Mouse (Mus musculus) cerebellum, adult 11-12 months (tissue): Measurements from ENCODE around the gene Lrrc3b.
A peak's percentile ranks its signal among the peaks of the same experiment; 100 is the strongest.

Experiments
- DNase-seq: peaks from one replicate; pipeline ENCODE4 v3.0.0; 2022

The Lrrc3b gene

DNA sequence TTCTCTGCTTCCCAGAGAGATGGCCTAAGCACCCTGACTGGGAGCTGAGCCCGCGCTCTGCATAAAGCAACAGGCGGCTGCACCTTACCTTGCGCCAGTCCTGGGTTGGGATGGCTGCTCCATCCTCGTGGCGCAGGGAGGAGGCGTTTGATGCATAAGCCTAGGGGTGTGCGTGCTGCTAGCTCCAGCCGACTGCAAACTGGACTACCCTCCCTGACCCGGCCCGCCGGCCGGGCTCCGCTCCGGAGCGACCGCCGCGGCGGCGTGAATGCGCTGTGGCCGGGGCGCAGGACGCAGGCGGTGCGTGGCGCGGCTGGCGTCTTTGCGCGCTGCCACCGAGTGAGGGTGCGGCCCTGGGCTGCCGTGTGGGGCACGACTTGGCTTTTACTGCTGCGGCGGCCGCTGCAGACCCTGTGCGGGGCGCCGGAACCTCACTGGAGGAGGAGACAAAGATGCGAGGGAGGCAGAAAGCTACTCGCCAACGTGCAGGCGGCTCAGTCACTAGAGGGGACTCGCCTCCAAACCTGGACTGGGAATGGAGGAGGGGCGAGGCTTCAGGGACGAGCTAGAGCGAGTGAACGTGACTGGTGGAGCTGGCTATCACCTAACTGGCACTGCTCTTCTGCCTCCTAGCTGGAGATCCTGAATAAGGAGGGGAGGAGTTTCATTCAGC lies at the start of gene Lrrc3b:
Lrrc3b (minus strand) TSS at position 503 of the 673 bp plus-strand sequence.
- DNase-seq: peak; percentile 91

DNA sequence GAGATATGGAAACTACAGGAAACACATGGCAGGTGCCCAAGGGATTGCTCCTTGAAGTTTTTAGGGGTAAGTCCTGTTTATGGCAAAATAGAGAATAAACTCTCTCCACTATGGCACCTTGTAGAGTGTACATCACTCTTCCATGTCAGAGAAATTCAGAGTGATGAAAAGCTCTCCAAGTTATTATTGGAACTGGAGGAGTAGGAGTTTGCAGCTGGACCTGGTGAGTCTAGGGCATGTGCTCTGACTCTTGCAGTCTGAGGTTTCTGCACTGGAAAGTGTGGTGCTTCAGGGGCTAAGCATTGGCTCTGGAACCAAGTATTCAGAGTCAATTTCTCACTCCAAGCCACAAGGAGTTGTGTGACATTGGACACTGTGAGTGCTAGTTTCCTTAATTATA lies 38.9 kb upstream of the Lrrc3b start:
- DNase-seq: no peak

DNA sequence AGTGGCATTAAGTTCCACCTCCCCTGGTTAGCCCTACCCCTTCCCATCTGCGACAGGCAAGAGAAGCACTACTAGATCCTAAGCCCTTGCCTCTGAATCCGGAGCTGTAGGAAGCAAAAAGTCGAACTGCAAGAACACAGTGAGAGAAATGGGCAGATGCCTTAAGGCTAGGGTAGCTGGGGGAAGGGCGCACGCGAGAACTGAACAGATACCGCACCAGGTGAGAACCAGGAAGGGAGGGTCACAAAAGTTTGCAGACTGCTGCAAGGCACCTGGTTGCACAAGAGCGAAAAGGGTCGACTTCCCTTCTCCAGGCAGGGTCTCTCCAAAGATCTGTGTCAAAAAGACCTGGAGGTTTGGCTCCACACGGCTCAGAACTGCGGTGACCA lies 697 bp downstream of the Lrrc3b start:
- peak; percentile 63 for DNase-seq

DNA sequence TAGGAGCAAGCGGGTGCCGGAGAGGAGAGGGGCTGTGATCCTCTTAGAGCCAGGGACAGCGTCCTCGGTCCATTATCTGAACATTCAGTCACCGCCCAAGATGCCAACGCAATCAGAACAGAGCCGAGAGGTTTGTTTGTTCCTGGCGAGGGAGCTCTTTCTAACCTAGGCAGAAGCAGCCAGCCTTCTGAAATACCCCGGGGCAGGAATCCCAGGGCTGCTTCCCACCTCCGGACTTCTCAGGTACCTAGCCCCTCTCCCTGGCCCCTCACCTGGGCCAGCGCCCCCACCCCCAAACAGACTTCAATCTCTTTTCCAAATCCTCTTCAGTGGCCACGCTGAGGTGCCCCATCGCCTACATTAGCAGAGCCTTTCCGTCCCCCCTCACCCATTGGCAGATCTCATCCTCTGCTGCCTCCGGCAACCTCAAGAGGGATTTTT lies 1.3 kb downstream of the Lrrc3b start:
- peak; percentile 74 for DNase-seq

DNA sequence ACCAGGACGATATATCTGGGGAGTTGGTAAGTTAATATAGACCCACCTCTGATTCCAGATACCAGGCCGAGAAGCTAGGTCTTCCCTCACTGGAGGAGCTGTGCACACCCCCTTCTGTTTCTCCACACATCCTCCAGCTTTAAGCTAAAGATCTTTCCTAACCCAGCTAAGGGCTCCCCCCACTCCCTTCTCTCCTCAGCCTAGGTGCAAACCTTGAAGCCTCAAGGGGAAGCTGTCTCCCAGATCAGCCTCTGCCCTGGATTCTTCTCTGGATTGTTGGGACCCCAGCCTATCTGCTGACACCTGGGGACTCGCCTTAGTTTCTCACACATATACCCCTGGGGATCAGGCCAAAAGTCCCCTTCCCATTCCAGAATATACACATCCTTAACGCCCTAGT lies 1.7 kb downstream of the Lrrc3b start:
- DNase-seq: no peak

DNA sequence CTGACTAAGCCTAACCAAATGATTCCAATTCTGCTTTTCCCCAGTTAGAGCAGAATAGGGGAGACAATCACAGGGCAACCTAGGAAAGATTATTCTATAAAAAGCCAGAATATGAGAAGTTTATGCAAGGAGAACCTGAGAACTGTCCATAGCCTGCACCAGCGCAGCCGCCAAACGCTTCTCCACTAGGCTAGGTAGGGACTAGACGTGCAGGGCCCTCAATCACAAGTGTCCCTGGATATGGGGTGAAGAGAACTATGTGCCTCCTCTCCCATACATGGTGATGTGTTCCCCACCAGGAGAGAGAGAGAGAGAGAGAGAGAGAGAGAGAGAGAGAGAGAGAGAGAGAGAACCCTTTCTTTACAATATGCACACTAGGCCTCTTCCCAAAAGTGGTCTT lies 2.2 kb downstream of the Lrrc3b start:
- DNase-seq: no peak

DNA sequence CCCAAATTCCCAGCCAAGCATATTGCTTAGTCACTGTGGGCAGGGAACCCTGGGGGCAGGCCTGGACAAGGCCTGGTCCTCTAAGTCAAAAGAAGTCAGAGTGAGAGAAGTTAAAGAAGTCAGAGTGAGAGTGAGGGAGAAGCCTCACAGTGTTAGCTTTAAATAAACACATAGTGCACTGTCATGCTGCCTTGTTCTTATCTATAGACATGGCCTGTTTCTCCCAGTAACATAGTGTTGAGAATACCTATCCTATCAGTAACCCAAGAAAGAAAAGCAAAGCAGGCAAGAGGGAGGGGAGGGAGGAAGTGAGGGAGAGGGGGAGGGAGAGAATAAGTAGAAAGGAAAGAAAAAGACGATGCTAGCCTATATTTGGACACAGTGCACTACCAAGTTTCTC lies 6.4 kb downstream of the Lrrc3b start:
- DNase-seq: no peak

DNA sequence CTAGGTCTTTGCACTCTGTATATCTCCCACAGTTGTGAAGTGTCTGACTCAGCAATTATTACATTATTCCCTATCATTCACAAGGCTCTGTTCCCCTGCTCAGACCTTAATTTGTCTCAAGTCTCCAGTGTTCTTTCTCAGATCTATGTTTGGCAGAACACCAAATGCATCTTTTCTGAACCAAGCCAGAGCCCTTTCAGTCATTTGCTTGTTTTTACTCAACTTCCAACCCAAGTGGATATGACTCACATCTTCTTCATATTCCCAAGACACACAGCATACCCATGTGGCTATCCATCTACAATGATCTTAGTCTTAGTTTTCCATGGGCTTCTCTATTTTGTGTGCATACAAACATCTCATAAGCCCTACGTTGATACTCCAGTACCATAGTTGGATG lies 17.2 kb downstream of the Lrrc3b start:
- no peak for DNase-seq

DNA sequence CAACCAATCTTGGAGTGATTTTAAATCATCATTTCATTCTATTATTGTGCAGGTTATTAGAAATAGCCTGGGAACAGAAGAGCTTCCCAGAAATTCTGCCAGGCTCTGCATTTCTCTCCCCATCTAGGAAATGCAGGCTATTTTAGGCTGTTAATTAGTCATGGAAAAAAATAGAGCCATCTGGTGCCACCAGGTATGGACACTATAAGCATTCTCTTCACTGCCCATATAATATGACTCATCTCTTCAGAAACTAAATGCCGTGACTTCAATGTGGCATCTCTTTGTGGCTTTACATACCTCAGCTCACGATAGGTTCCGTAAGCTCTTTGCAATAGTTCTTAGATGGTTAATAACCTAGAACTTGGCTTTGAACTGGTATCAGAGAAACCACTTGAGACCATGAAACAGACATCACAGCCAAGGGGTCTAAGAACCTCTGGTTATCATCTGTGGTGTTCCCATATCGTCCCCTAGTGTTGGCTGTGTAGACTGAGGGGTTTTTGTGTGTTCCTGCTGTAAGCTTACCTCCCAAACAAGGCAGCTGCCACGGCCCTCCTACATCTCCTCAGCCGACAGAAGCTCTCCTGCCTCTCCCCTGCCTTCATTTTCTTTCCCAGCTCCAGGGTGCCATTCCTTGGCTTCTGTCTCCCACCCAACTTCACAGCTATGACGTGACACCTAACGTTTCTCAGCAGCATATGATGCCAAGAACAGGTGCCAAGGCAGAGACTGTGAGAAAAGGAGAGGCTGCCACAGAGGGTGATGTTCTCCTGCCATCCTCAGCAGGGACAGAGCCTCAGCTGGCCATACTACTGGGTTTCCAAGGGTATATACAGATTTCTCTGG lies 27.9 kb downstream of the Lrrc3b start:
- peak; percentile 62 for DNase-seq

DNA sequence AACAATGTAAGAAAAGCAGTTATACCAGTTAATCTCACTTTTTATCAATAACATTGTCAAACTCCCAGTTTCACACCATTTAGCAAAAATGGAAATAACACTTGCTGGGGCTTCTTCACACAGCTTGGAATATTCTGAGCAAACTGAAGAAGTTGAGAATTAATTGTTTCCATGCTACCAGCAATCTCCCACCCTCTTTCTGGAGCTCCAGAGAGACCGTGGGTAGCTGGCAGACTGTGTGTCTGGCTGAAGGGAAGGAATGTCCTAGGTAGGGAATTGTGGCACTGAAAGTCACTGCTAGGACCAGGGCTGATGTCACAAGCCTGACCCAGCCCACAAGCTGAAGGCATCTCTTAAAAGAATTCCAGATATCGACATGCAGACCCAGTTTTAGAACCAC lies 53.3 kb downstream of the Lrrc3b start:
- no peak for DNase-seq

DNA sequence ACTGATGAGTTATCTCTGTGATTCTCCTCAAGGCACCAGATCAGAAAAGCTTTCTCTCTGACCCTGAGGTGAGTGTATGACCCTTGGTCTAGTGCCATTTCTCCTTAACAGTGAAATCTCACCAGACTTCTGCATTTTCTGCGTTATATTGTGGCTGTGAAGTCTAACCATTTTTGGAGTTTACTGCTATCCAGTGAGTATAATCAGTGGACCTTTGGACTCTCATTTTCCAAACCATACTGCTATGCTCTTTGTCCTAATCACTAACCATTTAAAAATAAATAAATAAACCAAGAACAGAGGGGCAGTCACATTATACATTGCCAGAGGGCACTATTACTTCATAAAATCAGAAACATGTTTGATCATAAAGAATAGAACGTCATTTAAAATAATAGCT lies 53.8 kb downstream of the Lrrc3b start:
- DNase-seq: no peak

DNA sequence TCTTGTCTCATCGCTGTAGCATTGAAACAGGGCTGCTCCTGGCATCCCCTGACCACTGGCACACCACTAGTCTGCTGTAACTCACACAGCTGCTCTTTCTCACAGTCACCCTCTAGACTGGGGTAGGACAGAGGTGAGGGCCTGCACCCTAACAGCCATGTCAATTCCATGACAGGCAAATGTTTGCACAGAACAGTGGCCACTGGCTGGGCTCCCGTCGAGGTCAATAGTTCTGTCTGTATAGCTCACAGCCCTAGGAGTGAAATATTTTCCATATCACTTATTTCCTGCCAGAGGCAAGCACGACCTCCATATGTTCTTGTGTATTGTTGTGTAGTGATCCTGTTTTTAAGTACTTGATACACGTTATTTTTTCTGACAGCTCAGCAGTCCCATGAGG lies 54.3 kb downstream of the Lrrc3b start:
- DNase-seq: no peak

DNA sequence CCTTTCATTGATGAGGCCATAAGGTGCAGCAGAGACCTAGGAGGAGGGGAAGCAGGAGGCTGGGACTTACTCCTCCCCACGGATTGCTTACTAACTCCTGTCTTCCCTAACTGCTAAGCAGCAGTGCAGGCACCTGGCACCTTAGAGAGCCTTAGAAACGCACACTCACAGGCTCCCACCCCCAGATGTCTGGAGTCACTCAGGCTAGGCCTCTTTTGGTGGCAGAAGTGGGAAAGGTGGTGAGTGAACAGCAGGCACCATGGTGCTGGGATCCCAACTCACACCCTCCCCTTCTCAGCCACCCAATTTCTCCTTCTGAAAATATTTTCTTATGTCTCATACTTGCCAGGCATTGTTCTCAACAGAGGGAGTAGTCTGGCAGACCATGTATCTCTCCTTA lies 55.7 kb downstream of the Lrrc3b start:
- DNase-seq: no peak

DNA sequence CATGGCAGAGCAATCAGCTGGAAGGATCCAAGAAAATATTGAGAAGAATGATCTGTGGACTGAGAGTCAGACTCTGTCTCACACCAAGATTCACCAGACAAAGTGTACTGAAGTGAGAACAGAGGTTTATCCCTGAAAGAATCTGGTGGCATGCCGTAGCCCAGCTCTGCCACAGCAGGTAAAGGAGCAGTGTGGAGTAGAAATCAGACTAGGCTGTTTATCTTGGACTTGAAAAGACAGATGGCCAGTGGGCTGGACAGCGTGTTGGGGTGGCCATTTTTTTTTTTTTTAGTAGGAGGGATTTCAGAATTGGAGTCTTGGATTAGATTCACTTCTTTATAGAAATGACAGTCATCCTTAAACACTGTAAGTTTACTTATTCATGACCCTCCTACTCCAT lies 61.4 kb downstream of the Lrrc3b start:
- no peak for DNase-seq

DNA sequence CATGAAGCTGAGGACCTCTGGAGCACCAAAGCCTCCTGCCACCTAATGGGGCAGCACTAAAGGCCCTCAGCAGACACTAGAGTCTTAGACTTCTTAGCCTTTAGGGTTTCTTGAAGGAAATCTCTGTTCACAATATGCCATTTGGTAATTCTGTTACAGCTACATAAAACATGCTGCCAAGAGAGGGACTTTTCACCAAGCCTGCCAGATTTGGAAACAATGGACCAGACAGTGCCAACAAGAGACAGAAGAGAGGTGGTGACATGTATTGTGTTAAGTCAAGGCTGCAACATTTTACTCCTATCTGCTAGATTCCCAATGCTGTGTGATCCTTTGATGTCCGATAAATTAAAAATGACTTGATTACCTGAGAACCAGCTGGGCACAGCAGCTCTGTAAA lies 62.0 kb downstream of the Lrrc3b start:
- peak; percentile 52 for DNase-seq

DNA sequence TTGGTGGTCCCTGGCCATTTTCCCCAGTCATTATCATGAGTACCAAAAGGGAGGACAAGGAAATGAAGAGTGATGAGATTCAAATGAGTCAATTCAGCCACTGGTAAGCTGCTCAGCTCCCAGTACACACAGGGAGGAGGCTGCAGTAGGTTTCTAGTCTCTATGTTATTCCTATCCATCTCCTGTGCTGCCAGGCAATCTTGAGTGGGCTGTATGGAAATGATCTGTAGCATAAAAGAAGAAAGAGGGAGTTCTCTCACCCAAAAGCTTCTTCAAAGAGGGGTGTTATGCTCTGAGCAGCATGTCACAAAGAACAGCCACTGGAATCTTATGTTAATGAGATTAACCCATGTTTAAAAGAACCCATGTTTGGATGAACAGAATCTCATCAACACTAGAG lies 64.5 kb downstream of the Lrrc3b start:
- no peak for DNase-seq

DNA sequence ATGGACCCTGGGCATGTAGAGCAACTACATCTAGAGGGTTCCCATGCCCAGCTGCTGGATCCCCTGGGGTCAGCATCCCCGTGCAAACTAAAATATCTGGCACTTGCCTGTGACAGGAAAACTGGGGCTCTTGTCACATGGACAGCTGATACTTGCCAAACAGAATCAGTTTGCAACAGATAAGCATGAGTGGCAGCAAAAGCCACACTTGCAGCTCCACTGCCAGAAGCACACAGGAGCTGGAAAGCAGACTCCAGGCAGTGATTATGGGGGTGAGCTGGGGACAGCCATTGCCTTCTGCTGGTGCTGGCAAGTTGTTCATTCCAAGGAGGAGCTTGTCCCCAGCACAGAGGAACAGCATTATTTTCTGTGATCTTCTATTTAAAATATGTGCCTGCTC lies 65.8 kb downstream of the Lrrc3b start:
- peak; percentile 57 for DNase-seq

DNA sequence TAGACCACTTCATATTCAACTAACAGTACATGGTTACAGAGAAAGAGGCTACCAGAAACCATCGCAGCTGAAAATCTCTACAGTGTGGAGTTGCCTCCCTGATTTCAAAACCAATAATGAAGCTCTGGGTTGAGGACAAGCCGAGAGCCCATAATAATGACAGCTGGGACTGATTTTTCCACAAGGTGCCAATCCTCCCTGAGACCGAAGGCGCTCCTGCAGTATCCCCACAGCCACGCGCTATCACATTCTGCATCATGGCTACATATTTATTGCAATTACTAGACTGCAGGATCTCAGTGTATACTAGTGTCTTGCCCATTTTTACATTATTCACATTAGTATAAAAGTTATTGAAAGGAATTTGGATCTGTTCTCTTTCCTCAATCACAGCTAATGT lies 73.7 kb downstream of the Lrrc3b start:
- no peak for DNase-seq

DNA sequence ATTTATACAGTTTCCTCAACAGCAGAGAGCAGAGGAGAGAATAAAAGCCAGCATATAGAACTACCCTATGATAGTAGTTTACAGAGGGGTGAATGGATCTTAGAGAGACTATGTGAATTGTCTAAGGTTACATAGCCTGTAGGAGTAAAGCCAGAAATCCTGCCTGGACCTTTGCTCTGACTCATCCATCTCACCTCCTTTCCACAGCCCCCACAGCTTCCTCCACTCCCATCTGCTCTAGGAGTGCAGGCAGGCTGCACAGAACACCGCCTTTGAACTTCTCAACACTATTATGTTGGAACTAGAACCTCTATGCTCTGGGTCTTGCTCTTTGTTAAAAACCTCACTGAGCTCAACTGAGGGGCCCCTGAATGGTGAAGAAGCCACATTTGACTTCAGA lies 78.9 kb downstream of the Lrrc3b start:
- DNase-seq: peak; percentile 54

DNA sequence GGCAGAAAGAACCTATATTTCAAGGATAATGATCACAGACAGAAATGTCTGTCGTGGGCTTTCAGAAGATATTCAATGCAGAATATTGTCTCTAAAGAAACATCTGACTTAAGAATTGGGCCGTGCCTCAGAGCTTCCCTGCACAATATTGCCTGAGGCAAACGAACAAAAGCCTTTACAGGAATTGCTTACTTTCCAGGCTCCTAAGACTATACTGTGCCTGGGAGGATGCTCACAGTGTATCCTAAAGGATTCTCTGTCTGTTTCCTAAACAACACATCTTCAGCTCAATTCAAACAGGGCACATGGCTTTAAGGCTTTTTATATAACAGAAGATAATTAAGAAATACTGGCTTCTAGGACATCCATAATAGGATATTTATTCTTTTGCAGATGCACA lies 79.7 kb downstream of the Lrrc3b start:
- DNase-seq: no peak

DNA sequence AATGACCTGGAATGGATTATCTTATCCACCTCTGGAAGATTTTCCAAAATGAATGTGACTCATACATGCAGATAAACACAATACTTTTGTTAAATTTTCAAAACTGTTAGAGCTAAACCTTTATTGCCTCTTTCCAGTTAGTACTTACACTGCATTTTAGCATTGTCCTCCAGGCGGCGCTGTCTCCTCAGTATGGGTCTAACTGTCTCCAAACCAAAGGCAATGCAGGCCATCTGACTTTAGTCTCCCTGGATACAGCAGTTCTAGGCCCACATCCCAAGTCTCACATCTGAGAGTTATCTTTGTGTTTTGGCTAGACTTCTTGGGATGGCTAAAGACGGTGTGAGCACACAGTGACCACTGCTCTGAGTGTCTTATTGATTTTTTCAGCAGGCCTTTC lies 83.3 kb downstream of the Lrrc3b start:
- DNase-seq: peak; percentile 75

DNA sequence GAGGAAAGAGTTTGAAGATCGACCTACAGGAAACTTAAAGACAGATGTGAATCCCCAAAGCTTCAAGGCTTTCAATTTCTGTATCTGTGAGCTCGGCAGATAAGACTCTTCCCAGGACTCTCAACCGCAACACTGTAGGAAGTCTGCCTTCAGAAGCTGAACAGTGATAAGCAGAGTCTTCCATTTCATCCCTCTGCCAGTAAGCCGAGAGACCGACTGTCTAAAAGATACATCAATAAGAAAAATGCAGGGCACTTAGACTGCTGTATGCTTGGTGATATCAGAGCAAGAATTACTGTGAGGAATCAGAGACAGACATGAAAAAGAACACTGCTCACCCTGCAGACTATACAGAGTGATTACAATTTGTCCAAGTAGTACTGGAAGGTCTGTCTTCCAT lies 84.5 kb downstream of the Lrrc3b start:
- no peak for DNase-seq

DNA sequence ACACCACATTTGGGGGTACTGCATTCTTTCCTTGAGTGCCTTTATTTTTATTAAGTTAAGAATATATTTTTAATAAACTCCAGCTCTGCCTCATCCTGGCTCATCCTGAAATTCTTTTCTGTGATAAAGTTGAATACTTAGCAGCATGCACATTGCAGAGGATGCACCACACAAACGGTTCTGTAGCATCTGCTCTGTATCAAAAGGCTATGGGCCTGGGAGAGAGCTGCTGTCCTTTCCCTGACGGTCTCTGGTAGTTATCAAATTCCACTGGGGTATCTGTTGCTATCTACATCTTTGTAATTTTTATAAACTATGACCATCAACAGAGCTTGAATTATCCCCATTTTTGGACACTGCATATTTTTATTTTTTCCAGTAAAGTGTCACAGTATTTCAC lies 105.7 kb downstream of the Lrrc3b start:
- no peak for DNase-seq

DNA sequence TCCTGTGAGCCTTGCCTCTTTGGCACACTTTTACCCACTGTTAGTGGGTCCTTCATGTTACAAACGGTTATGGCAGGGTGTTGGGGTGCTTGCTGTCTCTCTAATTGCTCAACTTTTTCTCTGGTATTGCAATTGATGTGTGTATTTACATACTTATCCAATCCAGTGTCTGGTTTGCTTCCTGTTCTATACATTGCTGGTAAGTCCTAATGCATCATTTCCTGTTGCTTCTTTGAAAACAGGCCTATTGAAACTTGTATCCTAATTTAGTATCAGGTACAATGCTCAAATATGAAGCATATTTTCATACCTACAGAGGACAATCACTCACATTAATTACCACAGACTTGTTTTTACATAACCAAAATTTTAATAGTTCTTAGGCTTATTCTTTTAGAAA lies 107.4 kb downstream of the Lrrc3b start:
- no peak for DNase-seq

DNA sequence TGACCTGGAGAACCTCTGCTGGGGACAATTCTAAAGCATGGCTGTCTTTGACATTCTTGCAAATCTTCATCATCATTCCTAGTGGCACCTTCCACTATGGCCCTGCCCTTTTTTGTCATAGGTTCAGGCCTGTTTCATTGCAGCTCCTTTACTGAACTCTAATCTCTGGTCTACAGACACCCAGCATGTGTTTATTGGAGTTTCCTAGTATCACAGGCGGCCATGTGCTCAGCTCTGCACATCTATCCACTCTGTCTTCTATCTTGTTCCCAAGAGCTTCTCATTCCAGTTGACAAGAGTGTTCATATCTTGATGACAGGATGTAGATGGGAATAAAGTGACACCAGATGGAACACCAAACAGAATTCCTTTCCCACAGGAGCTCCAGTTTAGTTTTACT lies 108.6 kb downstream of the Lrrc3b start:
- no peak for DNase-seq
